Mouse (Mus musculus) ES-E14 (cell line): ENCODE data around the gene Fchsd2.

Experiments used
- CHD2 ChIP-seq: IDR thresholded peaks from 2 replicates; pipeline ENCODE4 v1.6.1; 2014; ENCODE audit warnings: mild to moderate bottlenecking, low read depth, low read length, inconsistent platforms
- HCFC1 ChIP-seq: IDR thresholded peaks from 2 replicates; pipeline ENCODE4 v1.6.1; 2012; ENCODE audit warnings: low read length, inconsistent platforms, borderline replicate concordance; ENCODE audit not compliant: insufficient read depth
- MAFK ChIP-seq: IDR thresholded peaks from 2 replicates; pipeline ENCODE4 v1.6.1; 2014; ENCODE audit warnings: mild to moderate bottlenecking, low read depth, low read length, inconsistent platforms; ENCODE audit not compliant: insufficient read depth
- ZC3H11A ChIP-seq: IDR thresholded peaks from 2 replicates; pipeline ENCODE4 v1.6.1; 2012; ENCODE audit warnings: low read depth, mild to moderate bottlenecking, inconsistent platforms, low read length, borderline replicate concordance
- ZNF384 ChIP-seq: IDR thresholded peaks from 2 replicates; pipeline ENCODE4 v1.6.1; 2012; ENCODE audit warnings: low read depth, low read length, inconsistent platforms

GRCm38 (mm10) chr7:101057309-101057708 is 35.4 kb upstream of the Fchsd2 start:
- TF ChIP-seq ZC3H11A (no peak), CHD2 (no peak), ZNF384 (no peak), MAFK (no peak), HCFC1 (no peak)
